Mouse (Mus musculus): ENCODE data around the gene Ccdc126.
"Not testable (repeated sequence)": the region's sequence is repeated elsewhere in the genome, so short reads cannot be mapped to it uniquely, and the experiment has no call there.

Ccdc126 gene

DNA sequence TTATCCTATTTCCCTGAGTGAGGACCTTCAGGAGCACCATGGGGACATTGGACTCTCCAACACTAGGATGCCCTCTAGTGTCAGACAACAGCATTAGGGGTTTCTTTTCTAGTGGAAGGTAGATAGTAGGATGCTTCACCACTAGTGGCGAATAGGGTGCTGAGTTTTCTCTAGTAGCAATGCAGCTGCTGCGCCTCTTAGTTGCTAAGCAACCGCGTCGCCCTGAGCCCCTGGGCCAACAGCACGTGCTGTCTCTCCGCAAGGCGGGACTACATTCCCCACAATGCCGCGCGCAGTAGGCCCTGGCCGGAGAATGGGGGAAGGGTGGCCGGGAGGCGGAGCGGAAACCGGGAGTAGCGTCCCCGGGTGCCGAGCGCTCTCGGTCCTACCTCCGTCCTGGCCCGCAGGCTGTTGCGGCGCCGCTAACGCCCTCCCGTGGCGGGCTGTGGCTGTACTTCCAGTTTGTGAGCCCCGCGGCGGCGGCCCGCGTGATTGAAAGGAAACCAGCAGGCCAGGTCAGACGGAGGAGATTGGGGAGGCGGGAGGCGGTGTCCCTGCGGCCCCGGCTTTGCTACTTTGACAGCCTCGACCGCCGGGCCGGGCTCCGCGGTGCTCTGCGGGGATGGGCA lies at the start of gene Ccdc126:
Gene Ccdc126 (plus strand): TSS at position 309 of the 629 bp plus-strand sequence.
- peak; percentile 98 for DNase-seq (ENCODE audit: low read depth, low spot score)

- no peak for DNase-seq (ENCODE audit: low read depth, low spot score)
Observed at GRCm38 (mm10) chr6:49269923-49270322, 49.2 kb upstream of the Ccdc126 start.

GRCm38 (mm10) chr6:49271815-49272214 lies 47.3 kb upstream of the Ccdc126 start:
- DNase-seq (ENCODE audit: low read depth, low spot score) = no peak

GRCm38 (mm10) chr6:49272863-49273262 lies 46.2 kb upstream of the Ccdc126 start:
- no peak for DNase-seq (ENCODE audit: low read depth, low spot score)

GRCm38 (mm10) chr6:49273934-49274333 lies 45.1 kb upstream of the Ccdc126 start:
- DNase-seq (ENCODE audit: low read depth, low spot score) = no peak

GRCm38 (mm10) chr6:49274416-49275091 lies 44.5 kb upstream of the Ccdc126 start:
- DNase-seq (ENCODE audit: low read depth, low spot score) = no peak

GRCm38 (mm10) chr6:49275296-49275695 lies 43.8 kb upstream of the Ccdc126 start:
- DNase-seq (ENCODE audit: low read depth, low spot score) = no peak

DNA sequence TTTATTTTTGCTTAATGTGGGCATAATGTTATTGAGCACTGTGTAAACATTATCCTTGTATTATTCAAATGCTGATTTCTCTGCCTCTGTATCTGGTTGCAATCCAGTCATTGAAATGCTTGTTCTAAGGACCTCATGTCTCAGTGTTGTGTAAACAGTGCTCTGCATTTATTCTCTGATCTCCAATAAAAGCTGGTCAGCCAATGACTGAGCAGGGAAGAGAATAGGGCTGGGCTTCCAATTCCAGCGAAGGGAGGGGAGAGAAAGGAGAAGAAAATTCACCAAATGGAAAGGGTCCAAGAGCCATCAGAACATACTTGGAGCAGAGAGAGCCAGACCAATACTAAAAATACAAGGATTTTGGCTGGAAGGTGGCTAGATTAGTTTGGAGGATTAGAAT lies 38.1 kb upstream of the Ccdc126 start:
- no peak for DNase-seq (ENCODE audit: low read depth, low spot score)

DNA sequence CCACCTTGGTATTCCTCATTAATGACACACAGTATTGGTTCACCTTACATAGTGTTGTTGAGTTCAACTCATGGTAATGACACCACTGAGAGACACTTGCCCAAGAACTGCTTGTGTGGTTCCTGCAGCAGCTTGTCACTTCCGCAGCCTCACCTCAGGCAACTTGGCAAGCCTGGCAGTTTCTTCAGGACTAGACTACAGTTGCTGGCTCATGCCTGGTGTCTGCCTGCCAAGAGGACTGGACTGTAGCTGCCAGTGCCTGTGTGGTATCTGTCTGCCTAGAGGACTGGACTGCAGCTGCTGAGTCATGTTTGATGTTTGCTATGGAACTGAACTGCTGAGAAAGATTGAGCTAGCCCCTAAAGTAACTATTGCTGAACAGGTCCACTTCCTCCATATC lies 37.0 kb upstream of the Ccdc126 start:
- DNase-seq (ENCODE audit: low read depth, low spot score) = no peak

DNA sequence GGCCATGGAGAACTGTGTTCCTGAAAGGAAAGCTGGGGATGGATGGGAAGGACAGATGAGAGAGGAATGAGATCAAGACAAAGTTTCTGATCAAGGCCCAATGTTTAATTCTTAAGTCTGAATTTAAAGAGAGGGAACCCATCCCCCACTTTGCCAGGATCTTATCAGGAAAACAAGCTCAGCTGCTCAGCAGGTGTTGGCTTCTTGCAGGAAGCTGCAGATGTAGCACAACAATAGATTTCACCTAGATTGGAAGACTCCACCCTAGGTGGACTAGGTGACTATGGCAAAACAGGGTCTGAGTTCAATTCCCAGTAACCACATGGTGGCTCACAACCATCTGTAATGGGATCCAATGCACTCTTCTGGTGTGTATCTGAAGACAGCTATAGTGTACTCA lies 20.8 kb upstream of the Ccdc126 start:
- no peak for DNase-seq (ENCODE audit: low read depth, low spot score)

DNA sequence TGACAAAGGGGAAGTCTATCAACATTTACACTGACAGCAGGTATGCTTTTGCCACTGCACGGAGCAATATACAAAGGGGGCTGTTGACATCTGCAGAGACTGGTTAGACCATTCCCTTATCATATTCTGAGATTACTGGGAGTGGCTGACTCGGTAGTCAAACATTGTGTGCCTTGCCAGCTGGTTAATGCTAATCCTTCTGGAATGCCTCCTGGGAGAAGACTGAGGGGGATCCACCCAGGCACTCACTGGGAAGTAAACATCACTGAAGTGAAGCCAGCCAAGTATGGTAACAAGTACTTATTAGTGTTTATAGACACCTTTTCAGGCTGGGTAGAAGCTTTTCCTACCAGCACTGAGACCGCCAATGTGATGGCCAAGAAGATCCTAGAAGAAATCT lies 4.3 kb upstream of the Ccdc126 start:
- DNase-seq (ENCODE audit: low read depth, low spot score) = not testable (repeated sequence)

GRCm38 (mm10) chr6:49319595-49320315 lies 681 bp downstream of the Ccdc126 start:
- peak; percentile 34 for DNase-seq (ENCODE audit: low read depth, low spot score)

- no peak for DNase-seq (ENCODE audit: low read depth, low spot score)
Observed at GRCm38 (mm10) chr6:49321341-49321740, 2.3 kb downstream of the Ccdc126 start.

DNA sequence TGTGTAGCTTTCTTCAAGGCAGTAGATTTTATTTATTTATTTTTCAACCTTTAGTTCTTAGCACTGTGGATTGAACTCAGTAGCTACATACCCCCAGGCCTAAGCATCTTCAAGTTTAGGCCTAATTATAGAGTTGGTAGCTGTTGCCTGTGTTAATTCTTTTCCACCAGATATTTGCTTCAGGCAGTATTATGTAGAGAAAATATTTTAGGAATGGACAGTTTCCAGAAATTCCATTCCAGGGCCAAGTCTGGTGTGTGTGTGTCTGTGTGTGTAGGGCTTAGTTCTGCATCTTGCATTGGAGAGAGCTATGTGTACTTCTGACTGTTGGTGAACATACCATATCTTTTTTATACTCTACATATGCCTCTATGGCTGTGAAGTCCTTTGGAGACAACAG lies 3.0 kb downstream of the Ccdc126 start:
- no peak for DNase-seq (ENCODE audit: low read depth, low spot score)

GRCm38 (mm10) chr6:49322986-49323385 lies 3.9 kb downstream of the Ccdc126 start:
- no peak for DNase-seq (ENCODE audit: low read depth, low spot score)

GRCm38 (mm10) chr6:49324528-49324927 lies 5.5 kb downstream of the Ccdc126 start:
- DNase-seq (ENCODE audit: low read depth, low spot score) = no peak

DNA sequence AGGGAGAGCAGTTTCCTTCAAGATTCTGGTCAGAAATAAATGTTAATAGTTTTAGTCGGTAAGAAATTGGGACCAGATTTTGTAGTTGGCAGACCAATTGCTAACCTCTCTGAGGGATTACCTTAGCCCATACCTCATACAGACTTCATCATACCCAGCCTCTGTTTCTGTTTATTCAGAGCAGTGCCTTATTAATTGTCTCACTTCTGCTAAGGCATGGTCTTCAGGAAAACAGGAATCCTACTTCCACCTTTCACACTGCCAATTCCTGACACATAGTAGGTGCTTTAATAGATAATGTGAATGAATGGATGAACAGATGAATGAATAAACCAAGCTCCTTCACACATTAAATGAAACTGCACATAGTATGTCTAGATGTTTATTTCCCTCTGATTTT lies 6.2 kb downstream of the Ccdc126 start:
- DNase-seq (ENCODE audit: low read depth, low spot score) = no peak

- no peak for DNase-seq (ENCODE audit: low read depth, low spot score)
Observed at GRCm38 (mm10) chr6:49326846-49327245, 7.8 kb downstream of the Ccdc126 start.

DNA sequence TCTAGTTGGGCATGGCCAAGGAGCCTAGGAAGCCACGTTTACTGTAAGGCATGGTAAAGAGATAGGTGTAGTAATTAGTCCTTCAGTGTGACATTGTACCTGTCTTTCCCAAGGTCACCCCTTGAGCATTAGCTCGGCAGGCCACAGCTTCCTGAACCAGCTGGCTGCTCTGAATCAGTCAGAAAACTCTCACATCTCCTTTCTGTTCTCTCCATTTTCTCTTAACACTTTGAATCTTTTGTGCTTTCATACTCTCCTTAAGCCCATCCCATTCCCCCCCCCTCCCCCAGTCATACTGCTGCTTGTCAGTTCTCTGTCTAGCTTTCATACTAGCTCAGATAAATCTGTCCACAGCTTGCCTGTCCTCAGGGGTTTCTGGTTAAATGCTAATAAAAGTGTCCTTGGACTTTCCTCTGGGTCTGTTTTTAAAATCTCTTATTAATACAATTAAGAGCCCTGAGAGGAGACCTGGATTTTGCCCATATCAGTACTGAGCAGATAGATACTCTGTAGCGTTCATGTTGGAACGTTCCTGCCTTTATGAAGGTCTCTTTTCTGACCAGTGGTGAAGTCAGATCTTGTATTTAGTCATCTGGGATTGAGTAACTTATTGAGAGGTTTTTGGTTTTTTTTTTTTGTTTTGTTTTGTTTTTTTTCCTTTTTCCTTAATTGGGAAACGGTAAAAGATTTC lies 12.4 kb downstream of the Ccdc126 start:
- DNase-seq (ENCODE audit: low read depth, low spot score) = no peak

DNA sequence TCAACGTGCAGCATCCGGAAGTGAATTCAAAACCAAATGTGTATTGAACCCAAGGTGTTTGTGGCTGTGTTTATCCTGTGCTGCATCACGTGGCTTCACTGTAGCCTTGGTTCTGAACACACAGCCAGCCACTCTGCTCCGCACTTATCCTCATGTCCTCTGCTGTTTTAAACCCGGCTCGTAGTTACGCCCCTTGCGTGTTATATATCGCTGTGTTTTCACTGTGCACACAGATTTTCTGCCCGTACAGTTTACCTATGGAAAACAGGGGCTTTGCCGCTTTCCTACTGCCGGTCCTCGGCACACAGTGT lies 12.9 kb downstream of the Ccdc126 start:
- DNase-seq (ENCODE audit: low read depth, low spot score) = no peak

- DNase-seq (ENCODE audit: low read depth, low spot score) = no peak
Observed at GRCm38 (mm10) chr6:49338566-49338965, 19.5 kb downstream of the Ccdc126 start.

DNA sequence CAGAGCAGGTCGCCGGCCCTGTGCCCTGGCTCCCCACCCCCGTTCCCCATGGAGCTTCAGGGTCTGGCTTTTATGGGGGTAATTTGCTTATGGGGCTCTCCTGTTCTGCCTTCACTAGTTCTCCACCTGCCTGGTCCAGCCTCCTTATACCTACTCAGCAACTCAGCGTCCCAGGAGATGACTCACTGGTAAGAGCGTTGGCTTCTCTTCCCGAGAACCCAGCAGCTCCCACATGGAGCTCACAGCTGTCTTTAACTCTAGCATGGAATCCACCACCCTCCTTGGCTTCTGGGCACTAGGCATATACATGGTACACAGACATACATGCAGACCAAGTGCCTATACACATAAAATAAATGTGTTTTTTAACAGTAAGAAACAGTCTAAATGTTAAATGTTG lies 20.1 kb downstream of the Ccdc126 start:
- no peak for DNase-seq (ENCODE audit: low read depth, low spot score)

Data from mesoderm, embryonic 11.5 days (tissue).